Mouse (Mus musculus): Measurements from ENCODE around the gene Serpina3k. TPM values are rescaled to one million over a fixed set of nuclear protein-coding genes. Genes with fewer than 3 reads are reported as not detected.
A peak's percentile ranks its signal among the peaks of the same experiment; 100 is the strongest.
"Not testable (repeated sequence)": the region's sequence is repeated elsewhere in the genome, so short reads cannot be mapped to it uniquely, and the experiment has no call there.

Gene Serpina3k
- total RNA-seq (2021): not detected
- long read RNA-seq, experiment 1: 0 reads
- long read RNA-seq, experiment 2: 0 reads

- DNase-seq: not testable (repeated sequence)
Measured at GRCm38 (mm10) chr12:104338226-104338625, at the start of gene Serpina3k, which contains the start of gene Serpina3m. Gene Serpina3k, plus strand, starts transcription at chr12:104338486. Gene Serpina3m, plus strand, starts transcription at chr12:104338486.

GRCm38 (mm10) chr12:104289872-104290271 is 48.4 kb upstream of the Serpina3k start:
- DNase-seq: no peak

- DNase-seq: no peak
Measured at GRCm38 (mm10) chr12:104293963-104294362, 44.3 kb upstream of the Serpina3k start.

- DNase-seq: no peak
Measured at GRCm38 (mm10) chr12:104298049-104298448, 40.2 kb upstream of the Serpina3k start.

DNA sequence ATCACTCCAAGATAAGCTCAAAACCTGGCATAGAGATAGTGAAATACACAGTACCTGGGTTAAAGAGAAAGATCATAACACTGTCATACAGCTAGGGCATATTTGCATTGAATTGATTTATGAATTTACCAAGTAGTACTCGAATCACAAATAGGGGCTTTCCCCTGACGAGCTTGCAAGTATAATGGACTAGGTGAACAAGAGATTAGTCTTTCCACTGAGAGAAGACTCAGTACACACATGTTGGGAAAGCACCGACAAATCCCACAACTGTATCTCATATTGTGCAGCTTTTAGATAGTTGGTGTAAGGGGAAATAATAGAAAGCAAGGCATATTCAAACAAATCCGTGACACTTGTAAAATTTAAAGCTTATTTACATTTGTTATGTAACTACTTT is 32.3 kb upstream of the Serpina3k start:
- DNase-seq: no peak

- DNase-seq: no peak
Measured at GRCm38 (mm10) chr12:104314253-104314652, 24.0 kb upstream of the Serpina3k start, which contains the start of gene Serpina3j. Gene Serpina3j, plus strand, starts transcription at chr12:104314553.

- no peak for DNase-seq
Measured at GRCm38 (mm10) chr12:104322454-104322853, 15.8 kb upstream of the Serpina3k start.

DNA sequence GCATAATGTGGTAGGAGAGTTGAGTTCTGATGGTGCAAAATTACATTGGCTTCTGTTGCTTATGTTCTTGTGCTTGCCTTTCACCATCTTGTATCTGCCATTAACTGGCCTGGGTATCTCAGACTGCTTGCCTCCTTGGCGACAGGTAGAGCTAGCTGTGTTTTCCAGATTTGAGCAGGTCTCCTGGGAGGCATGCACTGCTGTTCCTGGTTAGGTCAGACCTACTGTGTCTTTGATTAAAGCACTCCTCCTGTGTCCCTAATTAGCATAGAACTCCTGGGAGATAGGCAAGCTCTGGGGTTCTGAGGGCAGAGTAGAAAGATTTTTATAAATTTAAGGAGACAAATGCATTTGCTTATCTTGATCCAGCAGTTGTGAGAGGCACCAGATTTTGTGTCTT is 6.6 kb upstream of the Serpina3k start:
- DNase-seq: no peak

DNA sequence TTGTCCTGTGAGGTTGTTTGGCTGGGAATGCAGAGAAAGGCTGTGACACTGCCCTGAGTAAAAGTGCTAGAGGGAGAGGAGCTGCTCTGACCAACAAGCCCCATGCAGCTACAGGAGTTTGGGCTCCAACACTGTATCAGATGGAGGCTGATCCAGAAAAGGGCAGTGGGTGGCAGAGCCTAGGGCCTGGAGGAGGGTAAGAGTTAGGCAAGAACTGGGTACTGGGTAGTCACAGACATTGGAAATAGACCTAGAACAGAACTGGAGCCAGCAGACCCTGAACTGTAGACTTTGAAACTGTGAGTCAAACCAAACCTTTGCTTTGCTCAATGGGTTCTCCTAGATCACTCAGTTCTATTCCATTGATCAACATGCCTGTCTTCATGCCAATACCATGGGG is 1.4 kb upstream of the Serpina3k start:
- not testable (repeated sequence) for DNase-seq

- DNase-seq: no peak
Measured at GRCm38 (mm10) chr12:104338705-104339104, 419 bp downstream of the Serpina3k start.

GRCm38 (mm10) chr12:104342489-104342888 is 4.2 kb downstream of the Serpina3k start:
- DNase-seq: not testable (repeated sequence)

DNA sequence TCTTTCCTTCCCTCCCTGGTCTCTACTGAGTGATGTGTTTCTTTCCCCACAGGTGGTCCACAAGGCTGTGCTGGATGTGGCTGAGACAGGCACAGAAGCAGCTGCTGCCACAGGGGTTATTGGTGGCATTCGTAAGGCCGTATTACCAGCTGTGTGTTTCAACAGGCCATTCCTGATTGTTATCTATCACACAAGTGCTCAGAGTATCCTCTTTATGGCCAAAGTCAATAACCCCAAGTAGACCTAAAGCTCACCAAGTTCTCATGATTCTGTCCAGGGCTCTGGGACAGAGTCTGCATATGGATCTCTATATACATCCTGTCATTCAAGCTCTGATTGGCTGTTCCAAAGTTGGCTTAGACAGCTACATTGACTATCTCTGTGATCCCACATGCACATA is 6.9 kb downstream of the Serpina3k start:
- DNase-seq: no peak

DNA sequence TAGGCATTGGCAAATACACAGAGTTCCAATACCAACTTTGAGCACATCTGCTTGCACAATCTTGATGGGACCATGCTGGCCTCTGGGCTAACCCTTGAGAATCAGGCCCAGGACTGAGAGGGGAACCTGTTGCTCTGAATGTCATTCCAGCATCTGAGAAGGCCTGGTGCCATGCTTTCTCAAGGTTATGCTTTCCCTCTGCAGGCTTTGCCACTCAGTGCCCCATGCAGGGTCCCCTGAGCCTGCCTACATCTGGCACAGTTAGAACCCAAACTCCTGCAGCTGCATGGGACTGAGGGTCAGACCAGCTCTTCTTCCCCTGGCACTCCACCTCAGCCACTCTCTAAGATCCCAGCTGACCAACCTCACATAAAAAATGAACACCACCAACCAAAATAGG is 7.4 kb downstream of the Serpina3k start:
- no peak for DNase-seq

GRCm38 (mm10) chr12:104347091-104347490 is 8.8 kb downstream of the Serpina3k start:
- DNase-seq: no peak

DNA sequence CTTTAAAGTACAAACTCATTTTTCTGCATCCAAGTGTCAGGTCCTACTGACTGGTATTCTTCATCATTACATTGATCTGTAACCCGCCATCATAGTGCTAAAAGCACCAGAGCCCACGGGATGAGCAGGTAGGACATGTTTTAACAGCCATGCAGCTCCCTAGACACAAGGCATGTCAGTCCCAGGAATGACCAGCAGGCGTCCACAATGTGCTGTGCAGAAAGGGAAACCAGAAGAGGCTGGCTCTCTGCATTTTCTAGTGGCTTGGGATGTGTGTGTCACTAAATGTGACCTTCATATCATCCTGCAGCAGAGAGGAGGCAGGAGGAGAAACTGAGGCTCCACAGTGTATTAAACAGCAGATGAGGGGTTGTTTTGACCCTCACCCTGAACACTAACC is 13.5 kb downstream of the Serpina3k start:
- DNase-seq: peak; percentile 19 to 62

DNA sequence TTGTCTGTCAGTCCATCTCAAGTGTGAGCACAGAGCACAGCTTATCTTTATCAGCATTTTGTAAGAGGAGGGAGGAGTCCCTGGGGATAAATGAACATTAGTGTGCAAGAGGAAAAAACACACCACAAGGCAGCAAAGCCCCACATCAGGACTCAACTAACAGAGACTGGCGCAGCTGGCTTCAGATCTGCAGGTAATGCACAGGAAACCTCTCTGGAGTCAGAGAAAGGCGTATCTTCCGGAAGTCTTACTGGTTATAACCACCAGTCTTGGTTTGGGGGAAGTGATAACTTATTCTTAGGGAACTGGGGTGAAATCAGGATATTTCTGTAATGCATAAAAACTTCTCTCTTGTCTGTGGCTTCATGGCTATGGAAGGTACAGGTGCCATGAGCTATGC is 17.7 kb downstream of the Serpina3k start:
- no peak for DNase-seq

DNA sequence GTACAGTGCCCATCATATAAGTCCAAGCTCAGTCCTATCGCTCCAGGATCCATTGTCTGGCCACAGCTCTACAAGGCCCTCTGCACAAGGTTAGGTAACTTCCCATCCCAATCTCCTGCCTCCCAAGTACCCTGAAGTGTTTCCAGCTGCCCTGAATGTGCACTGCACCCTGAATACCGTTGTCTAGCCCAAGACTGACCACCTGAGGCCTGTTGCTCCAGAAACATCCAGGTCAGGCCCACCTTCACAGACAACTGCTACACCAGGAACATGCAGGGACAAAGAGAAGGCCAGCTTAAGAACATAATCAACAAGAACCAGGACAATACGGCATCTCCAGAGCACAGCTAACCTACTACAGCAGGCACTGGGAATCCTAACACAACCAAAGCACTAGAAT is 31.7 kb downstream of the Serpina3k start:
- no peak for DNase-seq

DNA sequence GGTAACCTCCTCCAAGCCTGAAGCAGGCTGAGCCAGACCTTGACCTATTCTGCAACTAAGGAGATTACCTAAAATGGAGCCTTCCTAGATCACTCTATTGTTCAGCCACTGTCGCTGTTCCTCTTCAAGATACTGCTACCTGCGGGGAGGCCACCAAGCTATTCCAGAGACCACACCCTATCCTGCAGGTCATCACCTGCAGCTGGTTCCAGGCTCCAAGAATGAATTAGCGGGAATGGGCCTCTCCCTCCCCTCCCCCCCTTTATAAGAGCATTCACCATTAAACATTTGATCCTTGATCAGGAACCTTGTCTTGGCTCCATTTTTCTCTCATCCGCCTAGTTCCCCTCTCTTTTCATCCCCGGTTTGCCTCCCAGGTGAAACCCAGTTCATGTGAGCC is 38.9 kb downstream of the Serpina3k start:
- not testable (repeated sequence) for DNase-seq

DNA sequence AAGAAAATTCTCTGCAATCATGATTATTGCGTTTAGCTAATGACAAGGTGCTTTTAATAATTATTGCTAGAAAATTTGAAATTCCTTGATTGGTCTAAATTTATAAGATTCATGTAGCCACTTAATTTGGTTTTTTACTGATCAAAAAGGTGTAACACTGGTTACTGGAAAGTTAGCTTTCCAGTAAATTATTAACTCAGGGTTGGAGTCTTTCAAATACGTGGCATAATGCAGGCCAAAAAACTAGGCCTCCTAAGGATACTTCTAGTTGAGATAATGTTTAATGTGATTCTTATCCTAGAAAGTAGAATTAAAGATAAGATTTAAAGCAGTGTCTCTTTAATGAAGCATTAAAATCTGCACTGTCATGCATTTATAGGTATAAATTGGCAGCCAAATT is 40.1 kb downstream of the Serpina3k start:
- not testable (repeated sequence) for DNase-seq

- DNase-seq: not testable (repeated sequence)
Measured at GRCm38 (mm10) chr12:104378815-104379214, 40.5 kb downstream of the Serpina3k start.

GRCm38 (mm10) chr12:104379856-104380255 is 41.6 kb downstream of the Serpina3k start:
- DNase-seq: no peak

- DNase-seq: not testable (repeated sequence)
Measured at GRCm38 (mm10) chr12:104381071-104381604, 42.9 kb downstream of the Serpina3k start.

GRCm38 (mm10) chr12:104385987-104386386 is 47.7 kb downstream of the Serpina3k start:
- DNase-seq: not testable (repeated sequence)

DNA sequence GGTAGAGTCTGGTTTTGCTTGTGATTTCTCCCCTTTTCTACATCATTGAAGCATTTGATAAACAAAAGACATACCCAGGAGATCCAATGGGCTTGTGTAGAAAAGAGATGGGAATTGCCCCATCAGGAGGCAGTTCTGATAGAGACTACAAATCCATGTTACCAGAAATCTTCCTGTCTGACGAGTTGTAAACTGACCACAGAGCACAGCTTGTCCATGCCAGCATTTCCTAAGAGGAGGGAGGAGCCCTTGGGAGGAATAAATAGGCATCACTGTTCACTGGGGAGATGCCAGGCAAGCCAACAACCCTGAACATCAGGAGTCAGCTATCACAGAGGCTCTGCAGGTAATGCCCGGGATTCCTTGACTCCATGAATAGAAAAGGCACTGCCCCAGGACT is 48.6 kb downstream of the Serpina3k start:
- DNase-seq: peak in 1 of 2 experiments; percentile 12
